Mouse (Mus musculus) E14TG2a.4 (cell line): ENCODE data around the gene Vwce.

Source experiments
- H3K27me3 ChIP-seq: 2 replicates; pipeline ENCODE4 v1.6.1; 2014; ENCODE audit warnings: low read length, control low read depth; ENCODE audit not compliant: insufficient read depth
- H3K36me3 ChIP-seq: 2 replicates; pipeline ENCODE4 v1.6.1; 2014; ENCODE audit warnings: low read length, control low read depth; ENCODE audit not compliant: insufficient read depth
- H3K4me1 ChIP-seq: replicated peaks from 2 replicates; pipeline ENCODE4 v1.6.1; 2014; ENCODE audit warnings: low read depth, low read length, control low read depth
- H3K4me3 ChIP-seq: replicated peaks from 2 replicates; pipeline ENCODE4 v1.5.1; 2014; ENCODE audit warnings: mild to moderate bottlenecking, low read length
- H3K9me3 ChIP-seq: 2 replicates; pipeline ENCODE4 v1.6.1; 2014; ENCODE audit warnings: low read length, control low read depth
- CTCF ChIP-seq: conservative IDR thresholded peaks from 2 replicates; pipeline ENCODE4 v1.5.1; 2014; ENCODE audit warnings: low read length
- NANOG ChIP-seq: IDR thresholded peaks from 2 replicates; pipeline ENCODE4 v1.6.1; 2014; ENCODE audit warnings: borderline replicate concordance, low read length, mixed read lengths
- POU5F1 ChIP-seq: IDR thresholded peaks from 2 replicates; pipeline ENCODE4 v1.6.1; 2014; ENCODE audit warnings: low read length, borderline replicate concordance

The Vwce gene

GRCm38 (mm10) chr19:10661919-10662318 lies 27.9 kb downstream of the Vwce start:
- TF ChIP-seq CTCF = no peak
- TF ChIP-seq NANOG = no peak
- no peak for TF ChIP-seq POU5F1
- H3K36me3 ChIP-seq = no peaks in the 10 kb centered on the region
- H3K27me3 ChIP-seq = peaks cover 9% of the 10 kb centered on the region; the same call in 1 of the 2 replicates

GRCm38 (mm10) chr19:10662665-10663064 lies 28.7 kb downstream of the Vwce start:
- Histone ChIP-seq H3K27me3 (peaks cover 9% of the 10 kb centered on the region; the same call in 1 of the 2 replicates), H3K4me1 (no peaks in the 10 kb centered on the region), H3K4me3 (no peak overlapping the region), H3K36me3 (no peaks in the 10 kb centered on the region), H3K9me3 (no peaks in the 10 kb centered on the region)
- no peak for TF ChIP-seq POU5F1
- no peak for TF ChIP-seq NANOG
- no peak for TF ChIP-seq CTCF

More at GRCm38 (mm10) chr19:10661919-10662318, 27.9 kb downstream of the Vwce start:
- Histone ChIP-seq H3K9me3 (no peaks in the 10 kb centered on the region), H3K4me1 (no peaks in the 10 kb centered on the region), H3K4me3 (no peak overlapping the region)

- Histone ChIP-seq H3K4me3 (no peak overlapping the region), H3K4me1 (peaks cover 7% of the 10 kb centered on the region), H3K36me3 (no peaks in the 10 kb centered on the region), H3K27me3 (peaks cover 14% of the 10 kb centered on the region; the same call in 1 of the 2 replicates), H3K9me3 (no peaks in the 10 kb centered on the region)
- TF ChIP-seq CTCF (no peak), NANOG (no peak), POU5F1 (no peak)
These were observed 31.1 kb downstream of the Vwce start for GRCm38 (mm10) chr19:10665093-10665492.

GRCm38 (mm10) chr19:10665499-10665898 lies 31.5 kb downstream of the Vwce start:
- Histone ChIP-seq H3K4me1 (peaks cover 11% of the 10 kb centered on the region), H3K27me3 (peaks cover 14% of the 10 kb centered on the region; the same call in 1 of the 2 replicates), H3K9me3 (no peaks in the 10 kb centered on the region), H3K36me3 (no peaks in the 10 kb centered on the region), H3K4me3 (no peak overlapping the region)
- TF ChIP-seq NANOG = no peak
- no peak for TF ChIP-seq POU5F1
- TF ChIP-seq CTCF = peak; percentile 82

- H3K27me3 ChIP-seq = peaks cover 20% of the 10 kb centered on the region
- no peak overlapping the region for H3K4me3 ChIP-seq
- TF ChIP-seq POU5F1 = no peak
- H3K4me1 ChIP-seq = peaks cover 62% of the 10 kb centered on the region
- H3K9me3 ChIP-seq = no peaks in the 10 kb centered on the region
- H3K36me3 ChIP-seq = no peaks in the 10 kb centered on the region
These were observed 37.3 kb downstream of the Vwce start for GRCm38 (mm10) chr19:10671319-10671718.

- Histone ChIP-seq H3K4me1 (peaks cover 68% of the 10 kb centered on the region), H3K27me3 (peaks cover 22% of the 10 kb centered on the region), H3K36me3 (no peaks in the 10 kb centered on the region), H3K9me3 (no peaks in the 10 kb centered on the region), H3K4me3 (no peak overlapping the region)
- TF ChIP-seq POU5F1 (no peak), NANOG (no peak), CTCF (no peak)
These were observed 37.9 kb downstream of the Vwce start for GRCm38 (mm10) chr19:10671854-10672417.

GRCm38 (mm10) chr19:10673275-10673674 lies 39.3 kb downstream of the Vwce start:
- Histone ChIP-seq H3K36me3 (no peaks in the 10 kb centered on the region), H3K4me1 (peaks cover 81% of the 10 kb centered on the region), H3K9me3 (no peaks in the 10 kb centered on the region), H3K27me3 (peaks cover 28% of the 10 kb centered on the region), H3K4me3 (no peak overlapping the region)
- TF ChIP-seq POU5F1 (no peak), NANOG (no peak), CTCF (no peak)

GRCm38 (mm10) chr19:10676656-10677055 lies 42.6 kb downstream of the Vwce start:
- H3K9me3 ChIP-seq = no peaks in the 10 kb centered on the region
- peaks cover 60% of the 10 kb centered on the region for H3K4me1 ChIP-seq
- peak; percentile 13; the same call in 1 of the 2 replicates for TF ChIP-seq CTCF
- TF ChIP-seq NANOG = no peak; the same call in 1 of the 2 replicates
- H3K36me3 ChIP-seq = no peaks in the 10 kb centered on the region
- H3K27me3 ChIP-seq = peaks cover 22% of the 10 kb centered on the region
- peak overlapping the region; percentile 50 for H3K4me3 ChIP-seq
